Mouse (Mus musculus) right cerebral cortex, postnatal 14 days (tissue): ENCODE data around the gene Cxcl2.

Experiments used
- DNase-seq: peaks from one replicate; pipeline ENCODE4 v3.0.0; 2022

Gene Cxcl2

GRCm38 (mm10) chr5:90903339-90904020, at the start of gene Cxcl2:
TSS of gene Cxcl2 (plus strand) at chr5:90903871.
- no peak for DNase-seq

DNA sequence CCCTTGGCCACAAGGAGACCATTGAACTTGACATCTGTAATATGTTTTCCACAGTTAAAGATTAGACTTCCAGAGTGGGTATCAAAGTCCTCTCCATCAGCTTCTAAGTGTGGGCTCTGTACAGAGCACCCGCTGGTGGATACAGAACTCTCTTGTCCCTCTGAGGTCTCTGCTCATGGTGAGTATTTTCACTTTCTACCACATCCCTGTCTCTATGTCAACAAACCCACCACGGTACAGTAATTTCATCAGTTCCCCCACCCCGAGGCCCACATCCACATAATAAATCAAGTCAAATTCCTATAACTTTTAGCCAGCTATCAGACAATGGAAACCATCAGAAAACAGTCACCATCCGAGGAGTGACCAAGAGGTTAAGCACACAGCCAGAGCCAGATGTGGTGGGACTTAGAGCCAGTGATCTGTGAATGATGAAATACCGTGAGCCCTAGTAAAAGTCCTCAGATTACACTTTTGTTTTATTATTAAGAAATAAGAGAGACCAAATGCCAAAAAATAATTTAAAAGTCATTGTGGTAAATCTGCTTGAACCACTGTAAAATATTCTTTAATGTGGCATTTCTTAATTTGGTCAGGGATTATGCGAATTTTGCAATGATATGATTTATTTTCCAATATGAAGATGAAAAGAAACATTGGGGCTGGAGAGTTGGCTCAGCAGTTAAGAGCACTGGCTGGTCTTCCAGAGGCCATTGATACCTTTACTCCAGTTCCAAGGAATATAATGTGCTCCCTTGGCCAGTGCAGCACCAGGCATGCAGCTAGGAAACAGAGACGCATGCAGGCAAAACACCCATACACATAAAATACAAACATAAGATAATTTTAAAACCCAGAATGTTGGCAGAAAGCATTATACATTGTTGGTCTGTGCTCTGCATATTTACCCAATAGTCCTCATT, 48.1 kb upstream of the Cxcl2 start:
- DNase-seq, result no peak

DNA sequence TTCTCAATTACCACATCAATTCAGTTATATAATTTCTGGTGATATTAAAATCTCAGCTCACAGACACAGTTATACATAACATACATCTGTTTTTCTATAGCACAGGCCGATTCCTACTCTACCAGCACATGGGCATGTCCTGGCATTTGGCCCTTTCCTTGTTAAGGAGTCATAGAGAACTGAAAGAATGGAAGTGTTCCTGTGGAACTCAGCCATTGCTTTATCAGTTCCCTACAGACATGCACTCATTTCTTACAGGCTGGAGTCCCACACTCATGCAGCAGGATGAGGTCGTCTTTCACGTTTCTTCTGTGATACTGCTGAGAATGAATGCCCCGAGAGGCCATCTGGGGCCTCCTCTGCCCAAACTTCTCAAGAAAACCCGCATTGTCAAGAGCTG, 46.2 kb upstream of the Cxcl2 start:
- no peak for DNase-seq

GRCm38 (mm10) chr5:90858429-90858828, 45.2 kb upstream of the Cxcl2 start:
- no peak for DNase-seq

DNA sequence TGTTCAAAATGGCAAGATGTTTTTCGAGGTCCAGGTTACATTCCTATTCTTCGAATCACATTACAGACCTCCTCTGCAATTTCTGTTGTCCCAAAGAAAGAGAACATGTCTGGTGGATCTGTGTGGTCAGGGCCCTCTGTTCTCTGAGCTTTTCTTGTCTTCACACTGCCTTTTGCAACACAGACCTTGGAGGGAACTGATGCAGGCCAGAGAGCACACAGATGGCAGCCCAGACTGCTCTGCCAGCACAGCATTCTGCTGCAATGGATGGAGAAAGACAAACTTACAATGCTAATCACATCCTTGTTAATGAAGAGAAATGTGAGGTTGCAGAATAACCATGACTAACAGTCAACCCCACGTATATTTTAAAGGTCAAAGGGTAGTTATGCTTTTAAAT, 44.6 kb upstream of the Cxcl2 start:
- no peak for DNase-seq

DNA sequence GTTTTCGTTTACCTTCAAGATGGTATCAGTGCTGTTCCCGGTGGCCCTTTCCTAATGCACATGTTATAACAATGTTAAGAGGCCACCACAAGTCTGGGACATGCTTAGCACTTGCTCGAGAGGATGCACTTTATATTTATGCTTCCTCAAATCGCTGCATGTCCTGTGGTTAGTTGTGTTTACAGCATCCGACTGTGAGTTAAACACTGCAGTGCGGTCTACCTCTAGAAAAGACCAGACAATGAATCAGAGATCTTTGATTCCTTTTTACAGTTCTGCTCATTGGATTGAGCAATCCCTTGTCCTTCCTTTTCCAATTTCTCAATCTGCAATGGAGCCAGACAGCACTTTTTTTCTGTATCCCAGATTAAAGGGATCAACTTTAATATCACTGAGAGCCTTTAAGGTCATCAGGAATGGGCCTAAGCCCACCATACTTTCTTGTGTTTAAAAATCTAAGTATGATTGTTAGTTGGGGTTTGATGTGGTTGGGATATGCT, 41.7 kb upstream of the Cxcl2 start:
- no peak for DNase-seq

GRCm38 (mm10) chr5:90866770-90867169, 36.9 kb upstream of the Cxcl2 start:
- no peak for DNase-seq

- no peak for DNase-seq
Measured at GRCm38 (mm10) chr5:90872377-90872776, 31.3 kb upstream of the Cxcl2 start.

DNA sequence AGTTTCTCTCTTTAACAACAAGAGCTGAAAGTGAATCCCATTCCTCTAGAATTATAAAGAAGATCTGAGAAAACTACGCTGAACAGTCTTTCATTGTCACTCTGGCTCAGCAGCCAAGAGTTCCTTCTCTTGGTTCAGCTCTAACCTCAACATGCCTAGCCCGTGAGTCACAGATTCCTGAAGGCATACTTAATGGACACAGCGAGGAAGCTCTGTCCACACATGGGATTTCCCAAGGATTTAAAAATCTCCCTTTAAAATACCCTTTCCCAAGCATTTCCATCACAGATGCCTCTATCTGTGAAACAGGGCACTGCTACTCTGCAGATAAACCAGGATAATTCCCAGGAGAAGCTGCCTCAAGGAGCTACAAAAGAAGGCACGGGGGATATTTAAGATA, 27.6 kb upstream of the Cxcl2 start:
- no peak for DNase-seq

- DNase-seq, result no peak
Measured at GRCm38 (mm10) chr5:90876471-90877172, 27.0 kb upstream of the Cxcl2 start.

- no peak for DNase-seq
Measured at GRCm38 (mm10) chr5:90877173-90877512, 26.5 kb upstream of the Cxcl2 start.

DNA sequence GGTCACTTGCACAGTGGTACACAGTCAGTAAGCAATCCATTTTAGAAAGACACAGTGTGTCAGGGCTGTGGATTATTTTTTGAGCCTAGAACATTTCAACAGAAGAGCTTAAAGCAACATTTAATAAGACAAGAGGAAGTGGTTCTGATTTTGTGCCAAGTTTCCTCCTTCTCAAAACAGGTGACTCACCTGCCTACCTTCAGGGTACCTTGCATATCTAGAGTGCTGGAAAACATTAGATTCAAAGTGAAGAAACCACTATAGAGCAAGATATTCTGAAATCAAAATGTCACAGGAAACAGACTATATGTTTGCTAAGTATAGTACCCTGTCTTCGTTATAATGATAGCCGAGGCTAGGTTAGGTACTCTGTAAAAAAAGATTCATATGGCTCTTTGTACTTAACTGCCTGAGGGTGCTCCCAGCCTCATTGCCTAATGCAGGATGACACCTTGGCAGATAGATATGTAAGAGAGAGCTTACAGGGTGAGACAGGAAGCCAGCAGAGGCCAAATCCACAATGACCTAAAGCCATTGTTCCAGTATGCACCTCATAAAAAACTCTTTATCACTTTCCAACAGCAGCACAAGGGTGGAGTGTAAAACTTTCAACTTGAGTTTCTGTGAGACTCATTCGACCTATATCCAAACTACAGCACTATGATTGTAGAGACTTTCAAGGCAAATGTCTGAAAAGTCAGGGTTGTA, 24.2 kb upstream of the Cxcl2 start:
- no peak for DNase-seq

- DNase-seq, result no peak
Measured at GRCm38 (mm10) chr5:90880335-90880850, 23.3 kb upstream of the Cxcl2 start.

DNA sequence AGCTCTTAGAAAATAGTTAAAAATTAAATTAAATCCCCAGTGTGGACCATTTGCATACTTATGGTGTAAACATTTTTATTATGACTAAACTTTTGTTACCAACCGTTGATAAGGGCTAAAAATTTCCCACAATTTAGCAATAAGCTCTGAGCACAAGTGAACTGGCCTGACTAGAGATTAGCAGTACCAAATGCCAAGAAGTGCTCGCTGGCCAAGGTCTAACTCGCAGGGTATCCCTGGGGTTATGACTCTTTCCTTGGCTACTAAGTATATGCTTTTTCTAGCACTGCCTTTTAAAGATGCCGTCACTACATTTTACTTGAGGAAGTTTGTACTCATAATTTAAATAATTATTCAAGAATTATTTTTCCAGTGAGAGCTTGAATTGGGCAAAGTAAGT, 22.6 kb upstream of the Cxcl2 start:
- no peak for DNase-seq

DNA sequence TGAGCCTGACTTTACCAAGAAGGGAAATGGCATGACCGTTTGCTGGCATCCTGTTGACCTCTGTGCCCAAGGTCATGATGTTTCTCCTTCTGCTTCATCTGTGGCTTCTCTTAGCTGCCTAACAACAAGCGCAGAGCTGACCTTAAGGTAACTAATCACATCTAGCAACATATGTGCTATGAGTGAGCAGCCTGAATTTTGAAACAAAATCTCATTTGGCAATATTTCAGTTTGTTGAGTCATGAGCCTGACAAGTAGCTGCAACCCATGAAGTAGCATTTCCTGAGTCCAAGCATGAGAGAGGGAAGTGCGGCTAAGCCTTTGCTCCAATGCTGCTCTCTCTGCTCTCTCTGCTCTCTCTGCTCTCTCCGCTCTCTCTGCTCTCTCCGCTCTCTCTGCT, 22.0 kb upstream of the Cxcl2 start:
- no peak for DNase-seq

DNA sequence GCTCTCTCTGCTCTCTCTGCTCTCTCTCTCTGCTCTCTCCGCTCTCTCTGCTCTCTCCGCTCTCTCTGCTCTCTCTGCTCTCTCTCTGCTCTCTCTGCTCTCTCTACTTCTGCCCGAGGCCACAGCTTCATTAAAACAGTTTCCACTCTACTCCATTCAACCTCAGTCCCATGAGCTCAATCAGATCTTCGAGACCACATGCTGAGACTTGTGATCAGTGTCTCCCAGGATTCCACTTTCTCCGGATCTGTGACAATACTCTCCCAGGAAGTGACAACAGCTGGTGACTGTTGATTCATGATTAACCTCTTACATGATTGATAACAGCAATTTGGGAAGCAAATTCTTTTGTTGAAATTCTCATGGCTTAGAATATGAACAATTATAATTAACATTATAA, 21.5 kb upstream of the Cxcl2 start:
- DNase-seq, result no peak

DNA sequence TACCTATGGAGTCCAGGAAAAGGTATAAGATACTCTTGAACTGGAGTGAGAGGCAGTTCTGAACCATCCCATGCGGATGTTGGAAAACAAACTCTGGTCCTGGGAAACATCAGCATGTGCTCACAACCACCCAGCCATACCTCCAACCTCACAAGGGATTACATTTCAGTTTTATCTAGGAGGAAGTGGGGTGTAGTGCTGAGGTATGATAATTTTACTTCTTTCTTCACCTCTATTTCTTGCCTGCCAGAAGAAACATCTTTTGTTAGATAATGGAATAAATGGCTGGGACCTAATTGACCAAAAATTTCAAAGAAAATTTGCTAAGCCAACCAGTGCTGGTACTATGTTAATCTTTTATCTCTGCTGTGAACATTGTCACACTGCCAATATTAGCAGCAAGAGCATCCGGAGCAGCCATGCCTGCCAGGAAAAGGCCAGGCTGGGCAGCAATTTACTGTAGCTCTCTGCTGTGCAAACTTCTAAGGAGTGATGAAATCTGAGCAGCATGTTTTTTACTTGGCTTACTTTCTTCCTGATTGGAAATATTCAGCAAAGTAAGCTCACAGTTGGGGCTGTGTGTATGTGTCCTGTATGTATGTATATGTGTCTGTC, 18.9 kb upstream of the Cxcl2 start:
- no peak for DNase-seq

DNA sequence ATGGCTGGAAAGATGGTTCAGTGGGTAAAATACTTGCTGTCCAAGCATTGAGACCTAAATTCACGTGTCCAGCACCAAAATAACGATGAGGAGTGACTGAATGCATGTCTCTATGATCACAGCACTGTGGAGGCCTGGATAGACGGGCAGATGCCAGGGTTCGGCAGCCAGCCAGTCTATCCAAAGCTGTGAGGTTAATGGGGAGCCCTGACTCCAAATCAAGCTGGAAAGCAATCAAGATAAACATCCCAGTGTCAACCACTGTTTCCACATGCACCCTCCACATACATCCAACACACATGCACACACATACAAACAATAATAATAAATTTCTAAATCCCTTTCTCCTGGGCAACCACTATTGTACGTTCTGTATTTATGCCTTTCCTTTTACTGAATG, 15.0 kb upstream of the Cxcl2 start:
- no peak for DNase-seq

DNA sequence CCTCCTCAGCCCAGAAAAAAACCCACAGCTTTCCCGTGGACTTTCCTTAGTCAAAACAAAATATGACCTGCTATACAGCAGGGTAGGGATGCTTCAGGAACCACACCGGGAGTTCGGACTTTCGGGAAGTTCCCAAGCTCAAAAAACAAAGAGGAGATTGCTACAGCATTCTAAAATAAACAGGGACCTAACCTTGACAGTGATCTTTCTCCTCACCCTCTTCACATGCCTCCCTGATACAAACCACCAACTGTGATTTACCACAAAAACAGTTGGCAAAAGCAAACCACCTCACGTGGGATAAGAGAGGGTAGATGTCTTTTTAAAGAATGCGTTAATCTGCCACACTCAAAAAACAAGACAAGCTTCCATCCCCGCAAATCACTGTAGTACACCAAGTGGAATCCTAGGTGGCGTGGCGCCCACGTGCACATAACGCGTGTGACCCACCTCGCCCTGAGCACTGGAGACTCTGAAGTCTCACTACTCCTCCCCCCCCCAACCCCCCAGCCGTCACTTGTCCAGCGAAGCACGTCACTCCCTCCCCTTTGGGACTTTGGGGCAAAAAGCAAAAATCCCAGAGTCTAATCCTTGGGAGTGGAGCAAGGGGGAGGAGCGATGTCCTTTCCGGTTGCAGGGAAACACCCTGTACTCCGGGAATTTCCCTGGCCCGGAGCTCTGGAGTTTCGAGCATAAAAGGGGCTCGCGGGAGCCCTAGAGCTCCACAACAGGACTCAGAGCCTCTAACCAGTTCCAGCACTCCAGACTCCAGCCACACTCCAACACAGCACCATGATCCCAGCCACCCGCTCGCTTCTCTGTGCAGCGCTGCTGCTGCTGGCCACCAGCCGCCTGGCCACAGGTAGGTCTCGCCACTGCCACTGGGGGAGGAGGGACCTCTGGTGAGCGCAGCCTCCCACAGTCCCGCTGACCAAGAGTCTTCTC, 12.9 kb upstream of the Cxcl2 start, which contains the start of gene Cxcl1:
TSS of gene Cxcl1 (plus strand) at position 723 of the 945 bp plus-strand sequence.
- peak; percentile 17 for DNase-seq

- DNase-seq, result peak; percentile 5
Measured at GRCm38 (mm10) chr5:90891464-90891813, 12.2 kb upstream of the Cxcl2 start.

DNA sequence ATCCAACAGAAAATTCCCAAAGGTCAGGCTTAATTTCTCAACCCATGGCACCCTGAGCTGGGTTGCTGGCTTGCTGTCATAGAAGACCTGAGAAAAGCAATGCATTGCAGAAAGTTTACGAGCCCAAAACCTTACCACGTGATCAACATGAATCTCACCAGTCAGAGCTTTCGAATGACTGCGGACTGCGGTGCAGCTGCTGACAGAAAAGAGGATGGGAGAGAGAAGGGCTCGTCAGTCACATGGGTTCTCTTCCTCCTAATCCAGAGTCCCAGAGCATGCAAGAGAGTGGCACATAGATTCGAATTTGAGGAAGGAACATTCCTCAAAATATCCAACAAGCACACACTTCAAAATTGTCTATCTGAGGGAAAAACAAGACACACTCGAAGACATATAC, 9.4 kb upstream of the Cxcl2 start:
- no peak for DNase-seq
